Mouse (Mus musculus) bone marrow, adult 2 months (tissue): ENCODE data around the gene Gucy2d.

Experiments
- CTCF ChIP-seq: fragments of 200-500 bp; IDR thresholded peaks from 2 replicates; pipeline ENCODE4 v1.5.1; 2011; ENCODE audit warnings: low read length, control low read depth; ENCODE audit not compliant: control insufficient read depth, insufficient read depth
- POLR2A ChIP-seq: fragments of 200-500 bp; IDR thresholded peaks from 2 replicates; pipeline ENCODE4 v1.6.1; 2011; ENCODE audit warnings: low read depth, mild to moderate bottlenecking, control low read depth, low read length, borderline replicate concordance; ENCODE audit not compliant: control insufficient read depth

DNA sequence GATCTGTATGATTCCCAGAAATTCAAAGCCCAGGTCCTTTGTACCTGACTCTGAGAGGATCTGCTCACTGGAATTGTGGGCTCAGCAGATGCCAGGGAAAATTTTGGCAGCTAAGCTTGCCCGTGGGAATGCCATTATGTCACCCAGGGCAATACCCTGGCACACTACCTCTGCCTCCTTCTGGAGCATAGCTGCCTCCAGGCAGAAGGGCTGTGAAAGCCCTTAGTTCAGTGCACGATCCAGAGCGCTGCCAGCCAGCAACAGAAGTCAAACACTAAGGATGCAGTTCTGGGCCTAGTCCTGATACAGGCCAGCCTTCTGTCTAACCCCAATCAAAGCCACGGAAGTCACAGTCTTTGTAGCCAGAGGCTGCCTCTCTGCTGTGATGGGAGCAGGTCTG, 36.2 kb upstream of the Gucy2d start:
- no peak for TF ChIP-seq POLR2A
- no peak for TF ChIP-seq CTCF
